ENCODE assay signal across 9 mouse cellular contexts in genomic region chr2:121041098-121041497, GRCm38 (mm10). TPM values are rescaled to one million over a fixed set of nuclear protein-coding genes. Genes with fewer than 3 reads are reported as not detected.
DNase-seq lines count a peak whose midpoint lies in the region; ATAC-seq and TF ChIP-seq lines count a peak whose summit lies in the region.
"Had no signal": no experiment of that assay in that cellular context is flagged by ENCODE, and none has a peak within 500 bp of the region (broad histone marks: within the 10 kb centered on the region; RNA-seq: fewer than 3 reads in every experiment).

No protein-coding gene starts in this region.

- H3K4me2 ChIP-seq in liver, embryonic 12.5 days: no peak overlapping the region

- no peaks in the 10 kb centered on the region for H3K9me3 ChIP-seq in liver, embryonic 12.5 days (replicated peaks)

- no peak for ATAC-seq in liver, embryonic 12.5 days

- no peak overlapping the region for H3K9ac ChIP-seq in liver, adult 2 months (ENCODE audit: low read depth, low read length)
- H3K9ac ChIP-seq in liver, embryonic 12.5 days: no peak overlapping the region

- H3K79me2 ChIP-seq in liver, adult 2 months (ENCODE audit: control insufficient read depth, insufficient read depth, low read length): no peaks in the 10 kb centered on the region

- no peak overlapping the region for H3K4me3 ChIP-seq in liver, adult 2 months (ENCODE audit: insufficient read depth, low read depth, low read length)
- H3K4me3 ChIP-seq in liver, embryonic 12.5 days: no peak overlapping the region

- H3K27me3 ChIP-seq in liver, adult 2 months (ENCODE audit: control insufficient read depth, insufficient read depth, low read length): no peaks in the 10 kb centered on the region
- peaks cover 3% of the 10 kb centered on the region; the same call in 1 of the 2 replicates for H3K27me3 ChIP-seq in liver, embryonic 12.5 days (replicated peaks)

- H3K4me1 ChIP-seq in liver, adult 2 months (ENCODE audit: control insufficient read depth, insufficient read depth, low read length): no peaks in the 10 kb centered on the region
- H3K4me1 ChIP-seq in liver, embryonic 12.5 days: peaks cover 19% of the 10 kb centered on the region

- no peak overlapping the region for H3K27ac ChIP-seq in liver, adult 2 months (replicated peaks; ENCODE audit: insufficient read depth, low read depth, low read length)
- no peak overlapping the region for H3K27ac ChIP-seq in liver, embryonic 12.5 days

- TF ChIP-seq POLR2A in liver, adult 2 months (IDR thresholded peaks at IDR 0.05; ENCODE audit: extremely low read depth, insufficient read depth, low read length): no peak

- TF ChIP-seq CTCF in liver, adult 2 months (IDR thresholded peaks at IDR 0.05; ENCODE audit: low read depth, low read length): no peak

- WGBS in liver, adult 2 months: 44% methylated on average over 5 of the region's 5 CpGs
- 37% methylated on average over 5 of the region's 5 CpGs for WGBS in liver, embryonic 12.5 days (ENCODE audit: insufficient replicate concordance)
- 31% methylated on average over 5 of the region's 5 CpGs for WGBS in large intestine, adult 2 months

- no peaks in the 10 kb centered on the region for H3K36me3 ChIP-seq in liver, adult 2 months (ENCODE audit: control insufficient read depth, insufficient read depth, low read length)
- no peaks in the 10 kb centered on the region for H3K36me3 ChIP-seq in liver, embryonic 12.5 days

- peak; percentile 9 to 72 for DNase-seq in adrenal gland, adult (ENCODE audit: inconsistent age in 2 of 2, low spot score in 1 of 2)
- DNase-seq in adrenal gland, postnatal 4 days (ENCODE audit: low spot score in 2 of 2): no peak
- DNase-seq in liver, adult 2 months (ENCODE audit: extremely low read depth, low read depth, low spot score): peak; percentile 19
- DNase-seq in cerebellum, postnatal 14 days: peak; percentile 68 to 69
- DNase-seq in large intestine, adult 2 months (ENCODE audit: low read depth, low spot score): peak; percentile 3
- peak; percentile 73 for DNase-seq in lung, postnatal 36 days
- DNase-seq in testis, postnatal 14 days (ENCODE audit: low spot score): no peak

RNA-seq across cellular contexts. Expression of gene Epb42, which starts 4.2 kb away (rescaled TPM):
- 10 to 100 TPM in 1 of 2 experiments, 1 to 10 TPM in 1; 6.1 to 16.0 TPM for total RNA-seq in adrenal gland, postnatal 4 days (2021)
- total RNA-seq in liver, adult 2 months (2014; rRNA removed): not detected in 2 replicates
- 0.10 TPM in 1 of 2 replicates, not detected in the other for polyA plus RNA-seq in liver, adult 2 months (2012; rRNA removed)
- polyA plus RNA-seq in liver, embryonic 12.5 days (2016; fragmentation: Nextera tagmentation; extraction: Ambion mirVana): 171 and 179 TPM in 2 replicates
- polyA plus RNA-seq in large intestine, adult 2 months (2012; rRNA removed): 1.2 and 1.5 TPM in 2 replicates
- polyA plus RNA-seq: C2C12 had no signal

RNA-seq across cellular contexts. Expression of gene Ccndbp1, which starts 32.9 kb away (rescaled TPM):
- 10 to 100 TPM; 52.7 to 53.5 TPM for total RNA-seq in adrenal gland, postnatal 4 days (2021)
- 13.7 and 13.8 TPM in 2 replicates for total RNA-seq in liver, adult 2 months (2014; rRNA removed)
- 10.1 and 12.5 TPM in 2 replicates for polyA plus RNA-seq in liver, adult 2 months (2012; rRNA removed)
- polyA plus RNA-seq in liver, embryonic 12.5 days (2016; fragmentation: Nextera tagmentation; extraction: Ambion mirVana): 40.7 and 43.4 TPM in 2 replicates
- 24.1 and 26.4 TPM in 2 replicates for polyA plus RNA-seq in large intestine, adult 2 months (2012; rRNA removed)

RNA-seq across cellular contexts. Expression of gene Tgm5, which starts 44.5 kb away (rescaled TPM):
- under 1 TPM; 0.25 to 0.50 TPM for total RNA-seq in adrenal gland, postnatal 4 days (2021)
- total RNA-seq in liver, adult 2 months (2014; rRNA removed): not detected in 2 replicates
- polyA plus RNA-seq in liver, adult 2 months (2012; rRNA removed): not detected in 2 replicates
- polyA plus RNA-seq in liver, embryonic 12.5 days (2016; fragmentation: Nextera tagmentation; extraction: Ambion mirVana): 0.05 and 0.07 TPM in 2 replicates
- polyA plus RNA-seq in large intestine, adult 2 months (2012; rRNA removed): 0.55 and 0.64 TPM in 2 replicates

Comparison
In these comparisons a context has a peak if more than half of its experiments do, and no peak if none do; other contexts are left out.
1. DNase-seq: peak in adrenal gland, adult (2 of 2), liver, adult 2 months (single experiment), cerebellum, postnatal 14 days (2 of 2), large intestine, adult 2 months (single experiment) and lung, postnatal 36 days (single experiment); none in adrenal gland, postnatal 4 days (0 of 2) and testis, postnatal 14 days (single experiment).
2. RNA of gene Epb42, which starts 4.2 kb away (polyA plus RNA-seq): 171 to 179 TPM in liver, embryonic 12.5 days; 1.2 to 1.5 TPM in large intestine, adult 2 months and 0.10 TPM in liver, adult 2 months; every median in the first group is over 10 times any median in the second.